Mouse (Mus musculus): ENCODE measurements at regions not wholly inside any gene's neighbourhood (a gene's known extent, or its start where the extent isn't known, plus 50 kb on each side); places are given as distances from the start of the nearest gene placed in this dataset.

DNA sequence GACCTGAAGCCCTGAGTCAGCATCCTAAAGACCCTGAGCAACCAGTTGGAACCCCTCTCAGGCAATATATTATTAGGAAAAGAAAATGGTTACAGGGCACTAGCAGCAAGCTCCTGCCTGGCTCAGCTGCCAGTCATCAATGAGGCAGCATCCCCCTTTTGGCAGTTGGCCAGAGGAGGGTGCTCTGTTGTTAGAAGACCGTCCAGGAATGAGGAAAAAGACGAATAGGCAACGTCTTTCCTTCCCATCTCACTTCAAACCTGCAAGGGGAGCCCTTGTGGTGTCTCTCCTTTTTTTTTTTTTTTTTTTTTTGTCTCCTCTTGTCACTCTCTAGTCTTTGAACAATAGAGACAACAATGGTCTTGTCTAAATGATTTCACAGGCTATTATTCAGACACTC lies 452.8 kb downstream of the Gtdc1 start:
- TF ChIP-seq IRF4 (IDR thresholded peaks at IDR 0.05; ENCODE audit: low read depth, low read length): no peak
- TF ChIP-seq MAFK (IDR thresholded peaks at IDR 0.05; ENCODE audit: insufficient replicate concordance, low read length): 0 out of 2 replicates have a peak, but pooled peaks have one; percentile 23
- TF ChIP-seq E2F4 (IDR thresholded peaks at IDR 0.05; ENCODE audit: insufficient replicate concordance, low read depth, low read length): no peak
- no peak for TF ChIP-seq SIN3A (IDR thresholded peaks at IDR 0.05; ENCODE audit: low read length)
- TF ChIP-seq MAZ (IDR thresholded peaks at IDR 0.05; ENCODE audit: low read depth, low read length): no peak
- peak; percentile 89 for TF ChIP-seq ZNF384 (IDR thresholded peaks at IDR 0.05; ENCODE audit: low read depth, low read length)
- TF ChIP-seq ELF1 (IDR thresholded peaks at IDR 0.05; ENCODE audit: low read depth, low read length): no peak
- TF ChIP-seq POLR2A (IDR thresholded peaks at IDR 0.05; ENCODE audit: low read depth, low read length): no peak
- no peak for TF ChIP-seq CHD2 (IDR thresholded peaks at IDR 0.05; ENCODE audit: low read length)
- TF ChIP-seq CTCF (conservative IDR thresholded peaks at IDR 0.05 in 1 of 2, IDR thresholded peaks at IDR 0.05 in 1 of 2; ENCODE audit: low read depth in 2 of 2, low read length in 2 of 2): peak in 1 of 2 experiments; percentile 46; a peak in 2 of 4 replicates
- no peak for TF ChIP-seq MAX (IDR thresholded peaks at IDR 0.05; ENCODE audit: low read length)
- peak; percentile 33; the same call in 1 of the 2 replicates for TF ChIP-seq SMC3 (IDR thresholded peaks at IDR 0.05; ENCODE audit: low read depth, low read length)
- TF ChIP-seq RAD21 (IDR thresholded peaks at IDR 0.05; ENCODE audit: low read depth, low read length): peak; percentile 46
- TF ChIP-seq PAX5 (IDR thresholded peaks at IDR 0.05; ENCODE audit: low read length): no peak
- H3K79me2 ChIP-seq (replicated peaks; ENCODE audit: control insufficient read depth, extremely low read depth, insufficient read depth, poor library complexity, severe bottlenecking): no peaks in the 10 kb centered on the region
- no peaks in the 10 kb centered on the region for H3K27me3 ChIP-seq (replicated peaks)
- H3K4me3 ChIP-seq (replicated peaks in 1 of 3; ENCODE audit: low read depth in 2 of 3, low read length in 2 of 3, poor library complexity in 1 of 3): no peak overlapping the region
- dilution Hi-C loops (cut with MboI; ENCODE audit: extremely low pct_ligation_motif_present, extremely low pct_unique_long_range_greater_than_20kb, low sequenced_read_pairs): no loop called here
- H3K27ac ChIP-seq (ENCODE audit: insufficient read depth, low read depth): no peak overlapping the region
- in situ Hi-C loops (cut with MboI; ENCODE audit: low pct_ligation_motif_present, low pct_unique_long_range_greater_than_20kb, low sequenced_read_pairs): loop anchor here (25.0 kb wide), 1 partner anchor 638 kb away; the partner anchor contains the start of gene Zeb2
- no peaks in the 10 kb centered on the region for H3K36me3 ChIP-seq (replicated peaks in 1 of 2; ENCODE audit: control insufficient read depth in 1 of 2, insufficient read depth in 1 of 2, low read length in 1 of 2)
- no peaks in the 10 kb centered on the region for H3K4me1 ChIP-seq (ENCODE audit: control insufficient read depth in 1 of 2, insufficient read depth in 2 of 2)
- no peak overlapping the region for H3K4me2 ChIP-seq (ENCODE audit: insufficient read depth, low read depth, poor library complexity, severe bottlenecking)
- no peaks in the 10 kb centered on the region for H3K9me3 ChIP-seq (replicated peaks; ENCODE audit: low read length)
- DNase-seq (ENCODE audit: extremely low read depth): peak; percentile 27
- H3K9ac ChIP-seq (ENCODE audit: insufficient read depth, low read depth): no peak overlapping the region

DNA sequence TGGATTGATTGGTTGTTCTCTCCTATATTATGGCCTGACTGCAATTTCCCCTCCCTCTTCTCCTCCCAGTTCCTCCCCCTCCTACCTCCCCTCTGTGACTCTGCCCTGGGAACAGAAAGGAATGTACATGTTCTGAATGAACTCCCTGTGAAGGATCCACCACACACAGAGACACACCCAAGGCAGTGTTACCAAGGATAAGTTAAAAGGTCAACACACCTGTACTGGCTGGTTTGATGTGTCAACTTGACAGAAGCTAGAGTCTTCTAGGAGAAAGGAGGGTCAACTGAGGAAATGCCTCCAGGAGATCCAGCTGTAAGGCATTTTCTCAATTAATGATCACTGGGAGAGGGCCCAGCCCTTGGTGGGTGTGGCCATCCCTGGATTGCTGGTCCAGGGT lies 456.1 kb downstream of the Gtdc1 start:
- Histone ChIP-seq H3K9ac (ENCODE audit: insufficient read depth, low read depth) (no peak overlapping the region), H3K36me3 (replicated peaks in 1 of 2; ENCODE audit: control insufficient read depth in 1 of 2, insufficient read depth in 1 of 2, low read length in 1 of 2) (no peaks in the 10 kb centered on the region), H3K4me1 (ENCODE audit: control insufficient read depth in 1 of 2, insufficient read depth in 2 of 2) (no peaks in the 10 kb centered on the region), H3K4me3 (replicated peaks in 1 of 3; ENCODE audit: low read depth in 2 of 3, low read length in 2 of 3, poor library complexity in 1 of 3) (no peak overlapping the region), H3K4me2 (ENCODE audit: insufficient read depth, low read depth, poor library complexity, severe bottlenecking) (no peak overlapping the region), H3K79me2 (replicated peaks; ENCODE audit: control insufficient read depth, extremely low read depth, insufficient read depth, poor library complexity, severe bottlenecking) (no peaks in the 10 kb centered on the region), H3K9me3 (replicated peaks; ENCODE audit: low read length) (no peaks in the 10 kb centered on the region), H3K27ac (ENCODE audit: insufficient read depth, low read depth) (no peak overlapping the region), H3K27me3 (replicated peaks) (no peaks in the 10 kb centered on the region)
- dilution Hi-C loops (cut with MboI; ENCODE audit: extremely low pct_ligation_motif_present, extremely low pct_unique_long_range_greater_than_20kb, low sequenced_read_pairs) (no loop called here), in situ Hi-C loops (cut with MboI; ENCODE audit: low pct_ligation_motif_present, low pct_unique_long_range_greater_than_20kb, low sequenced_read_pairs) (loop anchor here (25.0 kb wide), 1 partner anchor 641 kb away; the partner anchor contains the start of gene Zeb2)
- no peak for TF ChIP-seq MEF2A (IDR thresholded peaks at IDR 0.05; ENCODE audit: borderline replicate concordance, low read depth, low read length)
- TF ChIP-seq ZKSCAN1 (IDR thresholded peaks at IDR 0.05; ENCODE audit: borderline replicate concordance, low read depth, low read length): no peak
- no peak for TF ChIP-seq MAFK (IDR thresholded peaks at IDR 0.05; ENCODE audit: insufficient replicate concordance, low read length)
- no peak for TF ChIP-seq RCOR1 (conservative IDR thresholded peaks at IDR 0.05; ENCODE audit: low read depth, low read length)
- TF ChIP-seq ZNF384 (IDR thresholded peaks at IDR 0.05; ENCODE audit: low read depth, low read length): no peak
- no peak for TF ChIP-seq PAX5 (IDR thresholded peaks at IDR 0.05; ENCODE audit: low read length)
- TF ChIP-seq USF2 (conservative IDR thresholded peaks at IDR 0.05; ENCODE audit: low read depth, low read length): no peak
- no peak for TF ChIP-seq MAZ (IDR thresholded peaks at IDR 0.05; ENCODE audit: low read depth, low read length)
- TF ChIP-seq TBP (conservative IDR thresholded peaks at IDR 0.05; ENCODE audit: low read depth, low read length): no peak
- no peak for TF ChIP-seq UBTF (IDR thresholded peaks at IDR 0.05; ENCODE audit: low read depth, low read length)
- TF ChIP-seq MAX (IDR thresholded peaks at IDR 0.05; ENCODE audit: low read length): no peak
- no peak for TF ChIP-seq KAT2A (IDR thresholded peaks at IDR 0.05; ENCODE audit: insufficient replicate concordance, low read length)
- TF ChIP-seq GABPA (IDR thresholded peaks at IDR 0.05; ENCODE audit: insufficient replicate concordance, low read depth, low read length): no peak
- no peak for DNase-seq (ENCODE audit: extremely low read depth)

Data from CH12.LX (cell line).